In genomic region chr17:28725783-28726182, GRCm38 (mm10) we compare ENCODE assay signal across 23 mouse cellular contexts. TPM values are rescaled to one million over a fixed set of nuclear protein-coding genes. Genes with fewer than 3 reads are reported as not detected.
A peak's percentile ranks its signal among the peaks of the same experiment; 100 is the strongest.
DNase-seq lines count a peak whose midpoint lies in the region; ATAC-seq and TF ChIP-seq lines count a peak whose summit lies in the region.
"Had no signal": no experiment of that assay in that cellular context is flagged by ENCODE, and none has a peak within 500 bp of the region (broad histone marks: within the 10 kb centered on the region; RNA-seq: fewer than 3 reads in every experiment).

Gene AC170998.1 (plus strand): TSS chr17:28726083.

- H3K27ac ChIP-seq in gastrocnemius, adult 2 months: no peak within 1 kb of the TSS
- H3K27ac ChIP-seq: embryonic facial prominence, embryonic 13.5 days; embryonic facial prominence, embryonic 15.5 days; forebrain, embryonic 10.5 days; forebrain, embryonic 12.5 days had no signal

- H3K4me3 ChIP-seq in gastrocnemius, adult 2 months: no peak within 1 kb of the TSS
- H3K4me3 ChIP-seq: embryonic facial prominence, embryonic 13.5 days; embryonic facial prominence, embryonic 15.5 days; erythroblast, embryonic 14.5 days; forebrain, embryonic 10.5 days; forebrain, embryonic 12.5 days had no signal

- DNase-seq in gastrocnemius, adult 2 months: peak; percentile 2
- no peak for DNase-seq in gastrocnemius, postnatal 25 days
- DNase-seq in cerebellum, postnatal 36 days: no peak
- DNase-seq in kidney, adult 11 months: no peak
- DNase-seq: adrenal gland, adult 8-10 months; adrenal gland, postnatal 14 days; adrenal gland, postnatal 36 days; B cell, adult 2 months; cerebellum, adult 11-12 months; cerebellum, adult 2 months; cerebellum, adult 9-10 months; cerebellum, postnatal 10 days; cerebellum, postnatal 25 days; embryo, embryonic 11 days had no signal

- intact Hi-C loops in gastrocnemius, adult 2 months (cut with DNase I): no loop called here

- no peak for ATAC-seq in inflammation-experienced regulatory T-cells, adult 6 months
- ATAC-seq: activated CD4-positive, CD25-positive, alpha-beta regulatory T cell, adult 4 months; forebrain, embryonic 14.5 days; forebrain, embryonic 16.5 days had no signal

- TF ChIP-seq CTCF in gastrocnemius, adult 2 months (IDR thresholded peaks at IDR 0.05): no peak

RNA-seq across cellular contexts. Expression of gene AC170998.1, which starts in this region (rescaled TPM):
- under 1 TPM; 0.39 to 0.71 TPM for total RNA-seq in gastrocnemius, adult 2 months (2021)
- total RNA-seq in gastrocnemius, postnatal 25 days (2021): under 1 TPM in 1 of 2 experiments, not detected in 1; 0.94 TPM
- 10 to 100 TPM in 2 of 3 experiments, 1 to 10 TPM in 1; 6.0 to 13.5 (median 11.2) TPM for polyA plus RNA-seq in inflammation-experienced regulatory T-cells, adult 6 months (2017; shearing (Covaris generic))
- polyA plus RNA-seq: erythroblast, embryonic 14.5 days had no signal

Comparison
In these comparisons a context has a peak if more than half of its experiments do, and no peak if none do; other contexts are left out.
1. Peak in DNase-seq in gastrocnemius, adult 2 months; RNA of the gene not detected or under 1 TPM.